Mouse (Mus musculus) retina, embryonic 14.5 days (tissue): ENCODE measurements at regions not wholly inside any gene's neighbourhood (a gene's known extent, or its start where the extent isn't known, plus 50 kb on each side); places are given as distances from the start of the nearest gene placed in this dataset.
"Not testable (repeated sequence)": the region's sequence is repeated elsewhere in the genome, so short reads cannot be mapped to it uniquely, and the experiment has no call there.

Experiments
- DNase-seq: peaks from one replicate; pipeline ENCODE4 v3.0.0-alpha.2; 2015; ENCODE audit warnings: low spot score

GRCm38 (mm10) chr16:55168433-55168832 is 129.4 kb downstream of the Zpld1 start:
- no peak for DNase-seq

GRCm38 (mm10) chr16:55166181-55166848 is 131.5 kb downstream of the Zpld1 start:
- peak; percentile 23 for DNase-seq

- no peak for DNase-seq
These were observed 134.9 kb downstream of the Zpld1 start for GRCm38 (mm10) chr16:55162926-55163325.

GRCm38 (mm10) chr16:55151726-55152125 is 146.1 kb downstream of the Zpld1 start:
- DNase-seq, result peak; percentile 63

- no peak for DNase-seq
These were observed 155.2 kb downstream of the Zpld1 start for GRCm38 (mm10) chr16:55142431-55143173.

GRCm38 (mm10) chr16:55134961-55135360 is 162.8 kb downstream of the Zpld1 start:
- no peak for DNase-seq

GRCm38 (mm10) chr16:55097651-55098050 is 200.1 kb downstream of the Zpld1 start:
- DNase-seq, result no peak

- no peak for DNase-seq
These were observed 210.3 kb downstream of the Zpld1 start for GRCm38 (mm10) chr16:55087461-55087860.

GRCm38 (mm10) chr16:55076172-55076571 is 221.6 kb downstream of the Zpld1 start:
- DNase-seq, result no peak

- DNase-seq, result no peak
These were observed 258.0 kb downstream of the Zpld1 start for GRCm38 (mm10) chr16:55039777-55040176.

- DNase-seq, result no peak
These were observed 296.0 kb downstream of the Zpld1 start for GRCm38 (mm10) chr16:55001661-55002289.

GRCm38 (mm10) chr16:54991595-54992240 is 306.1 kb downstream of the Zpld1 start:
- DNase-seq, result no peak

GRCm38 (mm10) chr16:54983759-54984218 is 314.0 kb downstream of the Zpld1 start:
- DNase-seq, result peak; percentile 83

GRCm38 (mm10) chr16:54970356-54970755 is 327.4 kb downstream of the Zpld1 start:
- no peak for DNase-seq

GRCm38 (mm10) chr16:54943808-54944315 is 353.9 kb downstream of the Zpld1 start:
- DNase-seq, result no peak

- DNase-seq, result peak; percentile 1
These were observed 369.5 kb downstream of the Zpld1 start for GRCm38 (mm10) chr16:54928259-54928658.

GRCm38 (mm10) chr16:54902911-54903310 is 394.9 kb downstream of the Zpld1 start:
- DNase-seq, result no peak

- no peak for DNase-seq
These were observed 396.3 kb downstream of the Zpld1 start for GRCm38 (mm10) chr16:54901461-54901860.

GRCm38 (mm10) chr16:54894661-54895060 is 403.1 kb downstream of the Zpld1 start:
- DNase-seq, result no peak

- DNase-seq, result peak; percentile 9
These were observed 440.4 kb downstream of the Zpld1 start for GRCm38 (mm10) chr16:54857369-54857768.

GRCm38 (mm10) chr16:54842996-54843395 is 454.8 kb downstream of the Zpld1 start:
- DNase-seq, result not testable (repeated sequence)
